Mouse (Mus musculus): ENCODE measurements at regions not wholly inside any gene's neighbourhood (a gene's known extent, or its start where the extent isn't known, plus 50 kb on each side); places are given as distances from the start of the nearest gene placed in this dataset.

GRCm38 (mm10) chr12:110377306-110377705 lies 69.6 kb upstream of the Ppp2r5c start:
- Histone ChIP-seq H3K27me3 (ENCODE audit: insufficient read depth, low read length) (peaks cover 21% of the 10 kb centered on the region), H3K27ac (no peak overlapping the region), H3K4me2 (ENCODE audit: low read length) (no peak overlapping the region), H3K4me3 (replicated peaks; ENCODE audit: low read depth, low read length) (no peak overlapping the region), H3K9me3 (replicated peaks; ENCODE audit: low read length) (no peaks in the 10 kb centered on the region), H3K36me3 (ENCODE audit: insufficient read depth, low read length) (no peaks in the 10 kb centered on the region), H3K9ac (ENCODE audit: low read depth, low read length) (no peak overlapping the region), H3K4me1 (replicated peaks; ENCODE audit: insufficient read depth, low read length) (no peaks in the 10 kb centered on the region)
- TF ChIP-seq CTCF (IDR thresholded peaks at IDR 0.05; ENCODE audit: low read depth): no peak
- DNase-seq (ENCODE audit: low spot score): no peak
- ATAC-seq (replicated peaks; ENCODE audit: low FRiP score, low read depth): no peak
- WGBS: 78% methylated on average over 6 of the region's 6 CpGs

- no peak for DNase-seq (ENCODE audit: low spot score)
- H3K4me2 ChIP-seq (ENCODE audit: low read length): no peak overlapping the region
- H3K9me3 ChIP-seq (replicated peaks; ENCODE audit: low read length): no peaks in the 10 kb centered on the region
- peak; percentile 59 for TF ChIP-seq CTCF (IDR thresholded peaks at IDR 0.05; ENCODE audit: low read depth)
- no peak for ATAC-seq (replicated peaks; ENCODE audit: low FRiP score, low read depth)
- H3K27me3 ChIP-seq (ENCODE audit: insufficient read depth, low read length): peaks cover 21% of the 10 kb centered on the region
- H3K4me3 ChIP-seq (replicated peaks; ENCODE audit: low read depth, low read length): no peak overlapping the region
- WGBS: 70% methylated on average over 10 of the region's 10 CpGs
- no peak overlapping the region for H3K27ac ChIP-seq
- H3K9ac ChIP-seq (ENCODE audit: low read depth, low read length): no peak overlapping the region
- H3K36me3 ChIP-seq (ENCODE audit: insufficient read depth, low read length): no peaks in the 10 kb centered on the region
- H3K4me1 ChIP-seq (replicated peaks; ENCODE audit: insufficient read depth, low read length): no peaks in the 10 kb centered on the region
Measured at GRCm38 (mm10) chr12:110377734-110378133, 69.2 kb upstream of the Ppp2r5c start.

GRCm38 (mm10) chr12:110378302-110378701 lies 68.6 kb upstream of the Ppp2r5c start:
- no peak overlapping the region for H3K27ac ChIP-seq
- H3K36me3 ChIP-seq (ENCODE audit: insufficient read depth, low read length): no peaks in the 10 kb centered on the region
- H3K4me2 ChIP-seq (ENCODE audit: low read length): no peak overlapping the region
- no peaks in the 10 kb centered on the region for H3K9me3 ChIP-seq (replicated peaks; ENCODE audit: low read length)
- DNase-seq (ENCODE audit: low spot score) (no peak), ATAC-seq (replicated peaks; ENCODE audit: low FRiP score, low read depth) (no peak)
- H3K4me1 ChIP-seq (replicated peaks; ENCODE audit: insufficient read depth, low read length): no peaks in the 10 kb centered on the region
- no peak overlapping the region for H3K4me3 ChIP-seq (replicated peaks; ENCODE audit: low read depth, low read length)
- no peak overlapping the region for H3K9ac ChIP-seq (ENCODE audit: low read depth, low read length)
- TF ChIP-seq CTCF (IDR thresholded peaks at IDR 0.05; ENCODE audit: low read depth): no peak
- WGBS: 86% methylated on average over 5 of the region's 5 CpGs
- H3K27me3 ChIP-seq (ENCODE audit: insufficient read depth, low read length): peaks cover 21% of the 10 kb centered on the region

GRCm38 (mm10) chr12:110379721-110380120 lies 67.2 kb upstream of the Ppp2r5c start:
- no peak overlapping the region for H3K27ac ChIP-seq
- TF ChIP-seq CTCF (IDR thresholded peaks at IDR 0.05; ENCODE audit: low read depth): no peak
- H3K36me3 ChIP-seq (ENCODE audit: insufficient read depth, low read length): no peaks in the 10 kb centered on the region
- H3K4me1 ChIP-seq (replicated peaks; ENCODE audit: insufficient read depth, low read length): no peaks in the 10 kb centered on the region
- DNase-seq (ENCODE audit: low spot score) (no peak), ATAC-seq (replicated peaks; ENCODE audit: low FRiP score, low read depth) (no peak)
- H3K9me3 ChIP-seq (replicated peaks; ENCODE audit: low read length): no peaks in the 10 kb centered on the region
- peaks cover 11% of the 10 kb centered on the region for H3K27me3 ChIP-seq (ENCODE audit: insufficient read depth, low read length)
- H3K4me3 ChIP-seq (replicated peaks; ENCODE audit: low read depth, low read length): no peak overlapping the region
- 69% methylated on average over 12 of the region's 12 CpGs for WGBS
- no peak overlapping the region for H3K9ac ChIP-seq (ENCODE audit: low read depth, low read length)
- no peak overlapping the region for H3K4me2 ChIP-seq (ENCODE audit: low read length)

- peak; percentile 85 for DNase-seq (ENCODE audit: low spot score)
- no peaks in the 10 kb centered on the region for H3K9me3 ChIP-seq (replicated peaks; ENCODE audit: low read length)
- H3K36me3 ChIP-seq (ENCODE audit: insufficient read depth, low read length): no peaks in the 10 kb centered on the region
- no peak overlapping the region for H3K9ac ChIP-seq (ENCODE audit: low read depth, low read length)
- H3K4me1 ChIP-seq (replicated peaks; ENCODE audit: insufficient read depth, low read length): no peaks in the 10 kb centered on the region
- H3K4me3 ChIP-seq (replicated peaks; ENCODE audit: low read depth, low read length): no peak overlapping the region
- TF ChIP-seq CTCF (IDR thresholded peaks at IDR 0.05; ENCODE audit: low read depth): no peak
- peak; percentile 86 for ATAC-seq (replicated peaks; ENCODE audit: low FRiP score, low read depth)
- no peak overlapping the region for H3K27ac ChIP-seq
- 23% methylated on average over 25 of the region's 25 CpGs for WGBS
- peaks cover 4% of the 10 kb centered on the region; the same call in 1 of the 2 replicates for H3K27me3 ChIP-seq (ENCODE audit: insufficient read depth, low read length)
- H3K4me2 ChIP-seq (ENCODE audit: low read length): peak overlapping the region; percentile 32
Measured at GRCm38 (mm10) chr12:110380831-110381750, 65.8 kb upstream of the Ppp2r5c start.

GRCm38 (mm10) chr12:110385031-110385430 lies 61.9 kb upstream of the Ppp2r5c start:
- WGBS: 49% methylated on average over 20 of the region's 20 CpGs
- Histone ChIP-seq H3K4me3 (replicated peaks; ENCODE audit: low read depth, low read length) (no peak overlapping the region), H3K36me3 (ENCODE audit: insufficient read depth, low read length) (no peaks in the 10 kb centered on the region), H3K4me1 (replicated peaks; ENCODE audit: insufficient read depth, low read length) (no peaks in the 10 kb centered on the region), H3K27me3 (ENCODE audit: insufficient read depth, low read length) (no peaks in the 10 kb centered on the region; the same call in 1 of the 2 replicates), H3K9me3 (replicated peaks; ENCODE audit: low read length) (no peaks in the 10 kb centered on the region), H3K27ac (no peak overlapping the region), H3K9ac (ENCODE audit: low read depth, low read length) (no peak overlapping the region), H3K4me2 (ENCODE audit: low read length) (no peak overlapping the region)
- TF ChIP-seq CTCF (IDR thresholded peaks at IDR 0.05; ENCODE audit: low read depth): no peak
- DNase-seq (ENCODE audit: low spot score) (no peak), ATAC-seq (replicated peaks; ENCODE audit: low FRiP score, low read depth) (no peak)
